Mouse (Mus musculus): ENCODE results near the gene Xdh.
A peak's percentile ranks its signal among the peaks of the same experiment; 100 is the strongest.

Gene Xdh

GRCm38 (mm10) chr17:73950062-73950735 is at the start of gene Xdh:
TSS of gene Xdh (minus strand) at chr17:73950196.
- peak; percentile 36 for DNase-seq (ENCODE audit: inconsistent ontology term)

- DNase-seq (ENCODE audit: inconsistent ontology term) = no peak
Measured at GRCm38 (mm10) chr17:73995907-73996645, 46.1 kb upstream of the Xdh start.

GRCm38 (mm10) chr17:73991264-73991663 is 41.3 kb upstream of the Xdh start:
- DNase-seq (ENCODE audit: inconsistent ontology term) = no peak

- no peak for DNase-seq (ENCODE audit: inconsistent ontology term)
Measured at GRCm38 (mm10) chr17:73986571-73986970, 36.6 kb upstream of the Xdh start.

- DNase-seq (ENCODE audit: inconsistent ontology term) = no peak
Measured at GRCm38 (mm10) chr17:73985936-73986335, 35.9 kb upstream of the Xdh start.

- DNase-seq (ENCODE audit: inconsistent ontology term) = peak; percentile 50
Measured at GRCm38 (mm10) chr17:73984508-73984907, 34.5 kb upstream of the Xdh start.

GRCm38 (mm10) chr17:73982871-73983270 is 32.9 kb upstream of the Xdh start:
- no peak for DNase-seq (ENCODE audit: inconsistent ontology term)

GRCm38 (mm10) chr17:73976066-73976465 is 26.1 kb upstream of the Xdh start:
- no peak for DNase-seq (ENCODE audit: inconsistent ontology term)

GRCm38 (mm10) chr17:73972648-73973047 is 22.7 kb upstream of the Xdh start:
- no peak for DNase-seq (ENCODE audit: inconsistent ontology term)

- DNase-seq (ENCODE audit: inconsistent ontology term) = no peak
Measured at GRCm38 (mm10) chr17:73971291-73971690, 21.3 kb upstream of the Xdh start.

GRCm38 (mm10) chr17:73970361-73971027 is 20.5 kb upstream of the Xdh start:
- DNase-seq (ENCODE audit: inconsistent ontology term) = peak; percentile 58

- no peak for DNase-seq (ENCODE audit: inconsistent ontology term)
Measured at GRCm38 (mm10) chr17:73964856-73965255, 14.9 kb upstream of the Xdh start.

GRCm38 (mm10) chr17:73962628-73963043 is 12.6 kb upstream of the Xdh start:
- no peak for DNase-seq (ENCODE audit: inconsistent ontology term)

GRCm38 (mm10) chr17:73961801-73962403 is 11.9 kb upstream of the Xdh start:
- no peak for DNase-seq (ENCODE audit: inconsistent ontology term)

GRCm38 (mm10) chr17:73960745-73961144 is 10.7 kb upstream of the Xdh start:
- no peak for DNase-seq (ENCODE audit: inconsistent ontology term)

- DNase-seq (ENCODE audit: inconsistent ontology term) = no peak
Measured at GRCm38 (mm10) chr17:73952103-73952521, 2.1 kb upstream of the Xdh start.

- no peak for DNase-seq (ENCODE audit: inconsistent ontology term)
Measured at GRCm38 (mm10) chr17:73950970-73951369, 974 bp upstream of the Xdh start.

- no peak for DNase-seq (ENCODE audit: inconsistent ontology term)
Measured at GRCm38 (mm10) chr17:73949498-73949897, 498 bp downstream of the Xdh start.

- no peak for DNase-seq (ENCODE audit: inconsistent ontology term)
Measured at GRCm38 (mm10) chr17:73948801-73949200, 1.2 kb downstream of the Xdh start.

GRCm38 (mm10) chr17:73948039-73948438 is 2.0 kb downstream of the Xdh start:
- no peak for DNase-seq (ENCODE audit: inconsistent ontology term)

- DNase-seq (ENCODE audit: inconsistent ontology term) = no peak
Measured at GRCm38 (mm10) chr17:73946856-73947255, 3.1 kb downstream of the Xdh start.

GRCm38 (mm10) chr17:73944661-73945060 is 5.3 kb downstream of the Xdh start:
- no peak for DNase-seq (ENCODE audit: inconsistent ontology term)
